Mouse (Mus musculus) intestine, embryonic 15.5 days (tissue): ENCODE measurements at regions not wholly inside any gene's neighbourhood (a gene's known extent, or its start where the extent isn't known, plus 50 kb on each side); places are given as distances from the start of the nearest gene placed in this dataset.

Source experiments
- ATAC-seq: fragments of 200-750 bp; cut with Nextera tagmentation; 2 replicates; pipeline ENCODE4 v1.8.0; 2017; ENCODE audit warnings: moderate TSS enrichment, moderate library complexity
- H3K27ac ChIP-seq: fragments of 300-500 bp; sonication (generic); 2 replicates; pipeline ENCODE4 v1.5.1; 2015; ENCODE audit warnings: mild to moderate bottlenecking, inconsistent platforms
- H3K27me3 ChIP-seq: fragments of 300-500 bp; sonication (generic); replicated peaks from 2 replicates; pipeline ENCODE4 v1.6.1; 2015; ENCODE audit warnings: inconsistent platforms
- H3K36me3 ChIP-seq: fragments of 300-500 bp; sonication (generic); 2 replicates; pipeline ENCODE4 v1.6.1; 2015; ENCODE audit warnings: inconsistent platforms
- H3K4me1 ChIP-seq: fragments of 300-500 bp; sonication (generic); replicated peaks from 2 replicates; pipeline ENCODE4 v1.6.1; 2015; ENCODE audit warnings: inconsistent platforms
- H3K4me2 ChIP-seq: fragments of 300-500 bp; sonication (generic); replicated peaks from 2 replicates; pipeline ENCODE4 v1.6.1; 2015; ENCODE audit warnings: mild to moderate bottlenecking, inconsistent platforms
- H3K4me3 ChIP-seq: fragments of 300-500 bp; sonication (generic); replicated peaks from 2 replicates; pipeline ENCODE4 v1.5.1; 2015; ENCODE audit warnings: inconsistent platforms
- H3K9ac ChIP-seq: fragments of 300-500 bp; sonication (generic); 2 replicates; pipeline ENCODE4 v1.6.1; 2015; ENCODE audit warnings: inconsistent platforms
- H3K9me3 ChIP-seq: fragments of 300-500 bp; sonication (generic); 2 replicates; pipeline ENCODE4 v1.6.1; 2016; ENCODE audit warnings: inconsistent platforms
- WGBS: fragments of 180-500 bp; shearing (Covaris S2); methylation state at CpG from one replicate; pipeline ENCODE4 v1.1.7; 2015; 5-methylcytosine and 5-hydroxymethylcytosine counted together

DNA sequence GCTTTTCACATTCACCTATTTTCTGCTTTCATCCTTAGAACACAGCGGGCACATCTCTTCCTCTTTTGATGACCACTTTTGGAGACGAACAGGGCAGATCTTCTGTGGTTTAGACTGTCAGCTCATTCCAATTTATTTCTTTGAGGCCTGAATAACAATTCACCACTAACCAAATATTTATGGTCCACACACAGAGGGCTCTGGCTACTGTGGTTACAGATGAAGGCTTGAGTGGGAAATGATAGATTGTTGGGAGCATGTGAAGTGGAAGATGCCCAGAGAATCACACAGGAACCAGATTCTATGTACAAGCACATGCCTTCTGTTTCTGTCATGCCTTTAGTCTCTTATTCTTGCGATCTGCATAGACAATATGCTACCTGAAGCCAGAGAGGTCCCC, 517.0 kb upstream of the Nr5a2 start:
- 67% methylated on average over 3 of the region's 3 CpGs for WGBS
- H3K4me2 ChIP-seq: no peak overlapping the region
- H3K27ac ChIP-seq: no peak overlapping the region
- H3K9ac ChIP-seq: no peak overlapping the region
- H3K27me3 ChIP-seq: no peaks in the 10 kb centered on the region
- no peak for ATAC-seq
- no peaks in the 10 kb centered on the region for H3K36me3 ChIP-seq
- H3K4me3 ChIP-seq: no peak overlapping the region
- H3K9me3 ChIP-seq: no peaks in the 10 kb centered on the region
- no peaks in the 10 kb centered on the region for H3K4me1 ChIP-seq

DNA sequence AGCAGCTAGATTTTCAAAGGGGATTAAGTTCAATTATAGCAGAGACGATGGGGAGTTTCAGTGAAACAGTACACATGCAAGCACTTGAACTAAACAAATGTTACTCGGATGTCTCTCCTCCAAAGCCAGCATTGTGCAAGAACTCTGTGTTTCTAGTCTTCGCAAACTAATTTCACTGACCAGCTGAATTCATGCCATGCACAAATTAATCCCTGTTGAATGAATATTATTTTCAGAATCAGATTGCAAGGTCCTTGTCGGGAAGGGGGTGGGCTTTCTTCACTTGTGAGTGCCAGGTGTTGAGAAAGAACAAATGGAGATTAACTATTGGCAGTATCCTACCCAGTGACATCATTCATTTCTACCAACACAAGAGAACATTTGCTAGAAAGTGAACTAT, 514.6 kb upstream of the Nr5a2 start:
- Histone ChIP-seq H3K4me2 (no peak overlapping the region), H3K4me1 (no peaks in the 10 kb centered on the region), H3K9me3 (no peaks in the 10 kb centered on the region), H3K36me3 (no peaks in the 10 kb centered on the region), H3K9ac (no peak overlapping the region), H3K27ac (no peak overlapping the region), H3K27me3 (no peaks in the 10 kb centered on the region), H3K4me3 (no peak overlapping the region)
- 71% methylated on average over 4 of the region's 4 CpGs for WGBS
- no peak for ATAC-seq

GRCm38 (mm10) chr1:137473800-137474685, 513.8 kb upstream of the Nr5a2 start:
- no peak overlapping the region for H3K9ac ChIP-seq
- H3K9me3 ChIP-seq: no peaks in the 10 kb centered on the region
- ATAC-seq: no peak
- H3K27me3 ChIP-seq: no peaks in the 10 kb centered on the region
- no peak overlapping the region for H3K27ac ChIP-seq
- no peaks in the 10 kb centered on the region for H3K4me1 ChIP-seq
- H3K36me3 ChIP-seq: no peaks in the 10 kb centered on the region
- WGBS: 83% methylated on average over 4 of the region's 4 CpGs
- H3K4me3 ChIP-seq: no peak overlapping the region
- H3K4me2 ChIP-seq: no peak overlapping the region

DNA sequence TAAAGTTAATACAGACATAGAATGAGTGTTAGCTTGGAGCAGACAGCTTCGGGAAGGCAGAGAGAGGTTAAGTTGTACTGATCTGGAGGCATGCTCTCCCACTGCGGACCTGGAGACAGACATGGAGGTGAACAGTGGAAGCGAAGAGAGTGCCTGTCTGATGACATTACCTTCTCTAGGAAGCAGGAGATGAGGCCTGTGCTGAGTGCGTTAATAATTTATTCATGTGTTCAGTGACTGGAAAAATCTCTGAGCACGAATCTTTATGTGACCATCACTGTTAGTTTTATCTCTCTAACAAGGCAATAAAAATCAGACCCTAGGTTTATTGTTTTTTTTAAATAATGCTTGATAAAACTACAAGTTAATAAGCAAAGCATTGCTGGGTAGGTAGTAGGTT, 504.7 kb upstream of the Nr5a2 start:
- H3K9ac ChIP-seq: no peak overlapping the region
- H3K4me2 ChIP-seq: no peak overlapping the region
- no peaks in the 10 kb centered on the region for H3K27me3 ChIP-seq
- WGBS: 77% methylated on average over 5 of the region's 5 CpGs
- no peak overlapping the region for H3K4me3 ChIP-seq
- H3K36me3 ChIP-seq: no peaks in the 10 kb centered on the region
- H3K27ac ChIP-seq: no peak overlapping the region
- H3K9me3 ChIP-seq: no peaks in the 10 kb centered on the region
- ATAC-seq: no peak
- H3K4me1 ChIP-seq: no peaks in the 10 kb centered on the region

DNA sequence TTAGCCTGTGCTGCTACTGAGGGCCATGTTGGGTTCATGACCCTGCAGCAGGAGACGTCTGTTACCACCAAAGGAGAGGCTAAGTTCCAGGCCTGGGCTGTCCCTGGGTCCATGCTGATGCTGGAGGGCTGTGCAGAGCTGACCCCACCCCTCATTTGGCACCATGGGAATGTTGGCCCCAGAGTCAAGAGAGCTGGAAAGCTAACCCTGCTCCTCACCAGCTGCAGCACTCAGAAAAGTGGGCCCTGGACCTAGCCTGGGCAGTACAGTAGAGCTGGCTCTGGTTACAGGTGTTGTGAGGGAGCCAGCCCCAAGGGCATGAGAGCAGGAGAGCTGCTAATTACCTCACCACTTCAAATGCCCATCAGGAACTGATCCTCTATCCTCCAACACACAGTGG, 500.9 kb upstream of the Nr5a2 start:
- H3K36me3 ChIP-seq: no peaks in the 10 kb centered on the region
- no peak overlapping the region for H3K4me3 ChIP-seq
- no peaks in the 10 kb centered on the region for H3K4me1 ChIP-seq
- no peak for ATAC-seq
- no peak overlapping the region for H3K27ac ChIP-seq
- H3K9me3 ChIP-seq: no peaks in the 10 kb centered on the region
- WGBS: 70% methylated on average over 1 of the region's 1 CpGs
- no peak overlapping the region for H3K9ac ChIP-seq
- H3K27me3 ChIP-seq: no peaks in the 10 kb centered on the region
- H3K4me2 ChIP-seq: no peak overlapping the region

DNA sequence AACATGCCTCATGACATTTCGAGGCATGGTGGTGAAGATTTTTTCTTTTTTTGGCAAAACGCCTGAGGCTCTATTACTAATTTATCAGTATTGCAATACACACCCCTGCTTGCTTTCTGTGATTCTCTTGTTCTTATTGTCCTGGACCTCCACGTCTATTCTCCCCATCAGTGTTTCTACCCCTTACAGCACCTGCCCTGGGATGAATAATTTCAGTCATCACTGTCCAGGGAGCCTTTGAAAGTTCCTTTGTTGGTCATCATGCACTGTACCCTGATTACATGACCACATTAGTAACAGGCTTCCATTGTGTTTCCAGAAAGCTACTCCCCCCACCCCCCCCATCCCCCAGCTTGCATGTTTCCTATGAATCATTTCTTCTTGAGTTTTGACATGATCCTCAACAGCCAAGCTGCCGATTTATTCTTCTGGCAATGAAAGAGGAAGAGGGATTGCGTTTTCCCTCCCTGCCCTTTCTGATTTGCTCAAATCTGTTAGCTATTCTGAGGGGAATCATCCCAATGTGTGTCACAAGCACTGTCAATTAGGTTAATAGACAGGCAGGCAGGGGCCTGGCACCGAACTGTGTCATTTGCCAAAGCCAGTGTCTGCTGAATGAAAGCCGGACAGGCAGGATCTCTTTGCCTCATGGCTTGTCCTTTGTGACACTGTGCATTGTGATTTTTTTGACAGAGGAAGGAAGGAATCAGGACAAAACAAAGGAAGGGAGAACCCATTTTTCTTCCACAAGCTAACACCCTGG, 493.4 kb upstream of the Nr5a2 start:
- H3K27me3 ChIP-seq: no peaks in the 10 kb centered on the region
- no peak overlapping the region for H3K4me2 ChIP-seq
- H3K9ac ChIP-seq: no peak overlapping the region
- no peak overlapping the region for H3K27ac ChIP-seq
- no peaks in the 10 kb centered on the region for H3K9me3 ChIP-seq
- H3K4me3 ChIP-seq: no peak overlapping the region
- H3K4me1 ChIP-seq: no peaks in the 10 kb centered on the region
- no peak for ATAC-seq
- 75% methylated on average over 7 of the region's 7 CpGs for WGBS
- H3K36me3 ChIP-seq: no peaks in the 10 kb centered on the region

GRCm38 (mm10) chr1:137452749-137453148, 492.5 kb upstream of the Nr5a2 start:
- Histone ChIP-seq H3K4me2 (no peak overlapping the region), H3K9me3 (no peaks in the 10 kb centered on the region), H3K9ac (no peak overlapping the region), H3K36me3 (no peaks in the 10 kb centered on the region), H3K4me1 (no peaks in the 10 kb centered on the region), H3K27ac (no peak overlapping the region), H3K27me3 (no peaks in the 10 kb centered on the region), H3K4me3 (no peak overlapping the region)
- ATAC-seq: no peak
- 79% methylated on average over 1 of the region's 1 CpGs for WGBS

DNA sequence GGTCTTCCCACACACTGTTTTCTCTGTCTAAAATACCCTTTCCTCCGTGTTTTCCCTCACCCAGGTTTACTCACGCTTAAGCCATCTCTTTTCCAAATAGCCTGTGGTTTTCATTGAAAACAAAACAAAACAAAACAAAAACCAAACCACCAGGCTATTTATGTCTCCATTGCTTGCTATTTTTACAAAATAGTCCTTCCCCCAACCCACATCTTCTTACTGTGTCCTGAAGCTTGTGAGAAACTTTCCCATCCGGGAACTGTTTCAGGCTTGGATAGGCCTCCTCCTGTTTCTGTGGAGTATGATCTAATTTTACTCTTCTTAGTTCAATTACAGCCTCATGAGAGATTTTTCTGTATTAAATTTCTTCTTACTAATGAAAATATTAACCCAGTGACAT, 486.2 kb upstream of the Nr5a2 start:
- no peak overlapping the region for H3K4me3 ChIP-seq
- H3K4me1 ChIP-seq: no peaks in the 10 kb centered on the region
- no peak overlapping the region for H3K27ac ChIP-seq
- 74% methylated on average over 3 of the region's 3 CpGs for WGBS
- H3K9me3 ChIP-seq: no peaks in the 10 kb centered on the region
- H3K4me2 ChIP-seq: no peak overlapping the region
- H3K27me3 ChIP-seq: no peaks in the 10 kb centered on the region
- no peak for ATAC-seq
- H3K9ac ChIP-seq: no peak overlapping the region
- H3K36me3 ChIP-seq: no peaks in the 10 kb centered on the region

GRCm38 (mm10) chr1:137428110-137428509, 467.9 kb upstream of the Nr5a2 start:
- no peaks in the 10 kb centered on the region for H3K9me3 ChIP-seq
- H3K4me3 ChIP-seq: no peak overlapping the region
- no peak overlapping the region for H3K27ac ChIP-seq
- 93% methylated on average over 1 of the region's 1 CpGs for whole genome bisulfite sequencing
- no peaks in the 10 kb centered on the region for H3K4me1 ChIP-seq
- H3K27me3 ChIP-seq: no peaks in the 10 kb centered on the region
- H3K4me2 ChIP-seq: no peak overlapping the region
- no peaks in the 10 kb centered on the region for H3K36me3 ChIP-seq
- H3K9ac ChIP-seq: no peak overlapping the region
- no peak for ATAC-seq

DNA sequence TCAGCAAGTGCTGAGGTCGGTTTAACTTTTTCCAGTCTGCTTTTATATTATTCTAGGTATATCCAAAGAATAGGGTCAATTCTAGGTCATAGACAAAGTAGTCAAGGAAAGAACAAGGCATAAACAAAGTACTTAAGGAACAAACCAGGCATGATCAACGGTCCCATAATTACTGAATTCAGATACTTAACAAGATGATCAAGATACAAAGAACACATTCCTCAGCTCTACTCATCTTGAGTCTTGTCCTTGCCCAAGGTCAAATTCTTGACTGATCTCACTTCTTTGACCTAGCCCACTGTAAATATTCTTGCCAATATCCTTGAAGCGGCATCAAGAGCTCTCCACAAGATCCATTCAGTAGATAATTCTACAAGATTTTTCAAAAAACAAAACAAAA, 458.1 kb upstream of the Nr5a2 start:
- 80% methylated on average over 3 of the region's 3 CpGs for WGBS
- Histone ChIP-seq H3K4me2 (no peak overlapping the region), H3K9me3 (no peaks in the 10 kb centered on the region), H3K9ac (no peak overlapping the region), H3K4me3 (no peak overlapping the region), H3K27ac (no peak overlapping the region), H3K27me3 (no peaks in the 10 kb centered on the region), H3K4me1 (no peaks in the 10 kb centered on the region), H3K36me3 (no peaks in the 10 kb centered on the region)
- no peak for ATAC-seq

GRCm38 (mm10) chr1:137396736-137397135, 436.5 kb upstream of the Nr5a2 start:
- no peaks in the 10 kb centered on the region for H3K9me3 ChIP-seq
- H3K9ac ChIP-seq: no peak overlapping the region
- H3K4me1 ChIP-seq: no peaks in the 10 kb centered on the region
- H3K27me3 ChIP-seq: no peaks in the 10 kb centered on the region
- no peak for ATAC-seq
- H3K4me2 ChIP-seq: no peak overlapping the region
- H3K27ac ChIP-seq: no peak overlapping the region
- no peaks in the 10 kb centered on the region for H3K36me3 ChIP-seq
- no peak overlapping the region for H3K4me3 ChIP-seq

DNA sequence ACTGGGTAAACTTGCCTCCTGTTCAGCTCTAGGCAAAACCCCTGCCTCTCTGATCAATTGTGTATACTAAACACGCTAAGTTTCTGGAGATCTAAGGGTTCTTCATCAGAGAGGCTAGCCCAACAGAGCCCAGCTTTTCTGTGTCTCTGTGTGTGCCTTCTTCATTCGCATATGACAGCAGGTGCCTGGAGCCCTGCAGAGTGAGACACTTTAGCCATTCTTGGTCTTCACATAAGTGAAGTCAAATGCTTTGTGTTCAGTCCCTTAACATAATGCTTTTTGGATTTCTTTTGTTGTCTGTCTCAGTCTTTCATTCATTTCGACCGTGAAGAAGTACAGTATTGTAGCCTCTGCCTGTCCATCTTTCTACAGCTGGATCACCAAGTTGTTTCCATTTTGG, 427.3 kb upstream of the Nr5a2 start:
- WGBS: 73% methylated on average over 4 of the region's 4 CpGs

More for the DNA sequence above, 427.3 kb upstream of the Nr5a2 start:
- Histone ChIP-seq H3K9me3 (no peaks in the 10 kb centered on the region), H3K27ac (no peak overlapping the region), H3K4me3 (no peak overlapping the region), H3K27me3 (no peaks in the 10 kb centered on the region), H3K4me1 (no peaks in the 10 kb centered on the region), H3K36me3 (no peaks in the 10 kb centered on the region), H3K4me2 (no peak overlapping the region), H3K9ac (no peak overlapping the region)
- no peak for ATAC-seq
